Mouse (Mus musculus) kidney, postnatal 0 days (tissue): ENCODE measurements around the gene Rxfp4. TPM values are rescaled to one million over a fixed set of nuclear protein-coding genes. Genes with fewer than 3 reads are reported as not detected.

Experiments
- ATAC-seq: fragments of 200-750 bp; cut with Nextera tagmentation; replicated peaks from 2 replicates; pipeline ENCODE4 v1.8.0; 2017; ENCODE audit warnings: low read depth, moderate number of reproducible peaks, moderate TSS enrichment, moderate library complexity; ENCODE audit not compliant: low FRiP score
- DNase-seq: peaks from one replicate; pipeline ENCODE4 v3.0.0-alpha.2; 2016; ENCODE audit warnings: low spot score
- H3K27ac ChIP-seq: fragments of 300-500 bp; sonication (generic); 2 replicates; pipeline ENCODE4 v1.5.1; 2014; ENCODE audit warnings: mild to moderate bottlenecking
- H3K27me3 ChIP-seq: fragments of 300-500 bp; sonication (generic); 2 replicates; pipeline ENCODE4 v1.6.1; 2014; ENCODE audit warnings: low read length, mixed read lengths; ENCODE audit not compliant: insufficient read depth
- H3K36me3 ChIP-seq: fragments of 300-500 bp; sonication (generic); 2 replicates; pipeline ENCODE4 v1.6.1; 2014; ENCODE audit warnings: low read length, mixed read lengths; ENCODE audit not compliant: insufficient read depth
- H3K4me1 ChIP-seq: fragments of 300-500 bp; sonication (generic); replicated peaks from 2 replicates; pipeline ENCODE4 v1.6.1; 2014; ENCODE audit warnings: antibody characterized with exemption, low read length, mixed read lengths; ENCODE audit not compliant: insufficient read depth
- H3K4me2 ChIP-seq: fragments of 300-500 bp; sonication (generic); 2 replicates; pipeline ENCODE4 v1.6.1; 2014; ENCODE audit warnings: mild to moderate bottlenecking, low read length, moderate library complexity, mixed read lengths
- H3K4me3 ChIP-seq: fragments of 300-500 bp; sonication (generic); replicated peaks from 2 replicates; pipeline ENCODE4 v1.5.1; 2014; ENCODE audit warnings: low read depth, low read length
- H3K9ac ChIP-seq: fragments of 300-500 bp; sonication (generic); 2 replicates; pipeline ENCODE4 v1.6.1; 2014; ENCODE audit warnings: low read depth, low read length
- H3K9me3 ChIP-seq: fragments of 300-500 bp; sonication (generic); replicated peaks from 2 replicates; pipeline ENCODE4 v1.6.1; 2016; ENCODE audit warnings: low read length, inconsistent platforms, mixed read lengths
- CTCF ChIP-seq: IDR thresholded peaks from 2 replicates; pipeline ENCODE4 v1.5.1; 2016; ENCODE audit warnings: antibody characterized with exemption, low read depth, mild to moderate bottlenecking, moderate library complexity
- WGBS: fragments of 180-500 bp; shearing (Covaris S2); extraction: QIAGEN DNeasy Blood & Tissue Kit; methylation state at CpG from one replicate; pipeline ENCODE4 v1.1.7; 2014; 5-methylcytosine and 5-hydroxymethylcytosine counted together
- polyA plus RNA-seq: library from polyadenylated mRNA; unstranded; fragments of >200 nt; fragmentation: Nextera tagmentation; extraction: Ambion mirVana; gene quantifications from 2 replicates; pipeline ENCODE4 v1.2.1, GENCODE M21; 2015

Gene Rxfp4
- polyA plus RNA-seq, 1 experiment from 2014 or later: not detected

DNA sequence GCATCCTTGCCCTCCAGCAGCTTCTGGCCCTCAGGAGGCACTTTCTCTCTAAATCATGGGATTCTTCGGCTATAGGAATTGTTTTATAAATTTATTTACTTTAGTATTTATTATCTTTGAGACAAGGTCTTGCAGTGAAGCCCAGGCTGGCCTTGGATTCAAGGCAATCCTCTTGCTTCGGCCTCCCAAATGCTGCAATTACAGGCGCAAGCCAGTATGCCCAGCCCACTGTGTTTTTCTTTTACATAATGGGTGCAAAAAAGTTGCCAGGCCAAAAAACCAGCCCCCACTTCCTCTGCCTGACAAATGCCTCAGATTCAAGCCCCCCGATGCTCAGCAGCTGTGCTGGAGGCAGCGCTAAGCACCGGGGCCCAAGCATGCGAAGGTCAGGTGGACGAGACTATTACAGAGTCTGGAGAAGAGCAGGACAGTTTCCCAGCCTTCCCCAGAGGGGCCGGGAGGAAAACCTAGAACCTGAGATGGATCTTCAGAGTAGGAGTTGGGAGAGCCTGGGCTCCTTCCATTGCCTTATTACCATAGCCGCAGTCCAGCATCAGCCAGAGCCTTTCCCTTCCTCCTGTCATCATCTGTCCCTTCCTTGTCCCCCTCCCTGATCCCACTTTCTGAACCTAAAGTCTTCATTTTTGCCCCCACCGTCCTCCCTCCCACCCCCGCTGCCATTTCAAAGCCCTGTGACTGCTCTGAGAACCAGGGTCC is 4.3 kb downstream of the Rxfp4 start:
- TF ChIP-seq CTCF: no peak
- Histone ChIP-seq H3K36me3 (peaks cover 39% of the 10 kb centered on the region), H3K27ac (no peak overlapping the region), H3K9me3 (no peaks in the 10 kb centered on the region), H3K4me2 (no peak overlapping the region), H3K27me3 (no peaks in the 10 kb centered on the region), H3K9ac (no peak overlapping the region), H3K4me3 (no peak overlapping the region), H3K4me1 (no peaks in the 10 kb centered on the region)
- 84% methylated on average over 12 of the region's 12 CpGs for WGBS
- ATAC-seq: no peak
- no peak for DNase-seq

DNA sequence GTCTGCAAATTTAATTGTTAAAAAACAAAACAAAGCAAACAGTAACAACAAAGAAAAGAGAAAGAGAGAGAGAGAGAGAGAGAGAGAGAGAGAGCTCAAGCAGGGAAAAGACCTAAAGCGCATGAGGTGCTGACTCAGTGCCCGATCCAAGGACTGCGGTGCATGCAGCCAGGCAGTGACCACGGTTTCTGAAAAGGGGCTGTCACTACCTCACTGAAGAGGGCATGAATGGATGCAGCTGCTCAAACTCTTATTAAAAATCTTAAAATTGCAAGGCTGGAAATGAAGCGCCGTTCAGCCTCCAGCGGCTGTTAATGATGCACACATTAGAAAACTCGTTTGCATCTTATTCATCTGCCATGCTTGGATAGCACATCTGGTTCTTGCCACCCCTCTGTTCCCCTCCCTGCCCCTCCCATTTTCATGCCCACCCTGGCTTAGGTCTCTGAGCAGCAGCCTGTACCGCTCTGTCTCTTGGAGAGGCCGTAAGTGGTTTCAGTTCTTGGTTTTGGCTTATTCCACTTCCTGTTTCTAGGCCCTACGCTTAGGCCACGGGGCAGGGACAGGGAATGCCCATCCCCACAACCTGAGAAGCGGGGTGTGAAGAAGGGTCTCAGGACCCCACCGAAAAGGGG is 5.0 kb downstream of the Rxfp4 start:
- H3K27ac ChIP-seq: no peak overlapping the region
- peaks cover 46% of the 10 kb centered on the region for H3K36me3 ChIP-seq
- no peaks in the 10 kb centered on the region for H3K4me1 ChIP-seq
- WGBS: 86% methylated on average over 14 of the region's 14 CpGs
- no peak for ATAC-seq
- no peaks in the 10 kb centered on the region for H3K27me3 ChIP-seq
- H3K4me3 ChIP-seq: no peak overlapping the region
- no peak overlapping the region for H3K9ac ChIP-seq
- H3K4me2 ChIP-seq: no peak overlapping the region
- no peak for DNase-seq
- no peak for TF ChIP-seq CTCF
- no peaks in the 10 kb centered on the region for H3K9me3 ChIP-seq

DNA sequence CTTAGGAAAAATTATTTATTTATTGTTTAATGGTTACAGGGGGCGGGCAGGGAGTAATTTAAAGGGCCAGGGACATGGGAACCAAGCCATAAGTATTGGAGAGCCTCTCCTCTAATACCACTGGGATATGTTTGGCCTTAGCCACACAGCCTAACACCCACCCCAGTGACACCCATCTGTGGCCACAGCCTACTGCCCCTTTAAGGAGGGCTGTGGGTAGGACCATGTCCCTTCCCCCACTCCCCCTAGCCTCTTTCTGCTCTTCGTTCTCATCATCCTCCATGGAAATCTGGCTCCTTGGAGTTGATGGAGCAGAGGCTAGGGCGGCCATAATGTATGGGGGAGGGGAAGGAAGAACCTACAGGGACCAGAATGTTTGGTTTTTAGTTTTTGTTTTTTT is 5.9 kb downstream of the Rxfp4 start:
- Histone ChIP-seq H3K4me2 (no peak overlapping the region), H3K27me3 (no peaks in the 10 kb centered on the region), H3K4me1 (no peaks in the 10 kb centered on the region), H3K36me3 (peaks cover 54% of the 10 kb centered on the region), H3K27ac (no peak overlapping the region), H3K9ac (no peak overlapping the region), H3K4me3 (no peak overlapping the region), H3K9me3 (no peaks in the 10 kb centered on the region)
- ATAC-seq (no peak), DNase-seq (no peak)
- WGBS: 84% methylated on average over 3 of the region's 3 CpGs
- no peak for TF ChIP-seq CTCF

DNA sequence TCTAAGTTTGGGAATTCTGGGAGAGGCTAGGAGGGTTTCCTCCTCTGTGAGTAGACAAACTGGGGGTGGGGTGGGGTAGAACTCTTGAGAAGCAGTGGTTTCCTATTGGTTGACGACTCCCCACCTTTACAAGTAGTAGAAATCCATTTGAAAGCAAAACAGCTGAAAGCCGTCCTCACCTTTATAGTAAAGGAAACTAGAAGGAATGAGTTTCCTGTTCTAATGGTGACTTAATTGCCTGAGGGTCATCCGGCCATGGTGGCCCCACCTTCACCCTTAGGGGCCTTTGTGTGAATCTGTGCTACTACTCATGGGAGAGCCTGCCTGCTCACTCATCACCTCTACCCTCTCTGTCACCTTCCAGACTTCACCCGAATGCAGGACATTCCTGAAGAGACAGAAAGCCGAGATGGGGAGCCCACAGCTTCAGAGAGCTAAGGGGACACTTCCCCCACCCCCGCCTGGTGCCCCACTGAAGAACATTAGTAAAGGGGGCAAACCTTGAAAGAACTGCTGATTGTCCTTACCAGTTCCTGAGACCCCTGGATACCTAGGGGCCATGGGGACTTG is 6.4 kb downstream of the Rxfp4 start:
- WGBS: 58% methylated on average over 6 of the region's 6 CpGs

DNA sequence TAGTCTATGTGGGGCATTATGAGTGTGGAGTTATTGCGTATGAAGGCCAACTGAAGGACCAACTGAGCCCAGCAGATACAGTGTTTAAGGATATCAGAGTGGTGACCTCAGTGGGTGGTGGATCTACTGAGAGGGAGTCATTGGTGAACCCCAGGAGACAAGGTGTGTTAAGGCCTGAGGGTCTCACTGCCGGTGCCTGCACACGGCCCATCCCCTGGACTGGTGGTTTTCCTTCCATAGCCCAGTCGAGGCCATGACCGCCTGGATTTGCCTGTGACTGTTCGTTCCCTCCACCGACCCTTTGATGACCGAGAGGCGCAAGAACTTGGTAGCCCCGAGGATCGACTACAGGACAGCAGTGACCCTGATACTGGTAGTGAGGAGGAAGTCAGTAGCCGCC is 7.0 kb downstream of the Rxfp4 start:
- ATAC-seq: no peak
- H3K27ac ChIP-seq: no peak overlapping the region
- no peaks in the 10 kb centered on the region for H3K27me3 ChIP-seq
- H3K9ac ChIP-seq: no peak overlapping the region
- no peak overlapping the region for H3K4me2 ChIP-seq
- H3K9me3 ChIP-seq: no peaks in the 10 kb centered on the region
- no peak overlapping the region for H3K4me3 ChIP-seq
- TF ChIP-seq CTCF: no peak
- 87% methylated on average over 12 of the region's 12 CpGs for WGBS
- peaks cover 56% of the 10 kb centered on the region for H3K36me3 ChIP-seq
- H3K4me1 ChIP-seq: no peaks in the 10 kb centered on the region
- no peak for DNase-seq

More for the DNA sequence above, 6.4 kb downstream of the Rxfp4 start:
- H3K27me3 ChIP-seq: no peaks in the 10 kb centered on the region
- no peak overlapping the region for H3K4me2 ChIP-seq
- no peak for ATAC-seq
- no peaks in the 10 kb centered on the region for H3K4me1 ChIP-seq
- DNase-seq: no peak
- H3K9ac ChIP-seq: no peak overlapping the region
- no peak overlapping the region for H3K4me3 ChIP-seq
- no peak overlapping the region for H3K27ac ChIP-seq
- H3K36me3 ChIP-seq: peaks cover 56% of the 10 kb centered on the region
- no peaks in the 10 kb centered on the region for H3K9me3 ChIP-seq
- TF ChIP-seq CTCF: no peak

DNA sequence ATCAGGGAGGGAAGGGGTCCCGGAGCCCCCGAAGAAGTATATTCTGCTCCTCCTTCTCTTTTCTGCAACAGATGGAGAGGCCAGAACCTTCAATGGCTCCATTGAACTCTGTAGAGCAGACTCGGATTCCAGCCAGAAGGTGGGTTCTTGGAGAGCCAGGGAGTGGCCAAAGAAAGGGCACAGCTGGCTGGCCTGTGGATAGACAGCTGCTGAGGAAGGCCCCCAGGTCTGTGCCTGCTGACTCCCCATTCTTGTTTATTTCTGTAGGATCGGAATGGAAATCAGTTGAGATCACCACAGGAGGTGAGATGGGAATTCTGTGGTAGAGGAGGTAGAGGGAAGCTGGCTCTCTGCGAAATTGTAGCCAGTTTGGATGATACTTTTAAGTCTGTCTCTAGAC is 9.9 kb downstream of the Rxfp4 start:
- no peak overlapping the region for H3K9ac ChIP-seq
- H3K4me2 ChIP-seq: no peak overlapping the region
- H3K4me1 ChIP-seq: no peaks in the 10 kb centered on the region
- no peak for DNase-seq
- no peak for ATAC-seq
- no peak for TF ChIP-seq CTCF
- no peaks in the 10 kb centered on the region for H3K27me3 ChIP-seq
- no peak overlapping the region for H3K4me3 ChIP-seq
- H3K27ac ChIP-seq: no peak overlapping the region
- no peaks in the 10 kb centered on the region for H3K9me3 ChIP-seq
- WGBS: 83% methylated on average over 5 of the region's 5 CpGs
- H3K36me3 ChIP-seq: peaks cover 68% of the 10 kb centered on the region
